9 mouse cellular contexts compared by ENCODE assay signal in genomic region chr11:18957097-18957804, GRCm38 (mm10).
DNase-seq lines count a peak whose midpoint lies in the region; ATAC-seq lines count a peak whose summit lies in the region.
"Had no signal": no experiment of that assay in that cellular context is flagged by ENCODE, and none has a peak within 500 bp of the region (broad histone marks: within the 10 kb centered on the region; RNA-seq: fewer than 3 reads in every experiment).

No protein-coding gene starts in this region.

- ATAC-seq in kidney, embryonic 15.5 days (replicated peaks; ENCODE audit: low FRiP score), result no peak
- 0 out of 2 replicates have a peak, but pooled peaks have one; percentile 24 for ATAC-seq in common myeloid progenitor, adult 5-6 weeks (replicated peaks; ENCODE audit: low read depth, poor library complexity, severe bottlenecking)
- ATAC-seq in hindbrain, embryonic 16.5 days, result no peak
- ATAC-seq in midbrain, embryonic 15.5 days (replicated peaks), result no peak

- no peak overlapping the region for H3K9ac ChIP-seq in kidney, embryonic 15.5 days
- no peak overlapping the region for H3K9ac ChIP-seq in hindbrain, embryonic 16.5 days (ENCODE audit: low read depth, low read length)
- H3K9ac ChIP-seq in midbrain, embryonic 15.5 days, result no peak overlapping the region

- peak overlapping the region; percentile 23; the same call in 1 of the 2 replicates for H3K4me2 ChIP-seq in kidney, embryonic 15.5 days
- H3K4me2 ChIP-seq in hindbrain, embryonic 16.5 days (ENCODE audit: low read length), result peak overlapping the region; percentile 34
- H3K4me2 ChIP-seq in midbrain, embryonic 15.5 days, result peak overlapping the region; percentile 41

- H3K4me3 ChIP-seq in kidney, embryonic 15.5 days (replicated peaks), result no peak overlapping the region
- 0 out of 2 replicates have a peak overlapping the region, but pooled peaks have one; percentile 9 for H3K4me3 ChIP-seq in hindbrain, embryonic 16.5 days (ENCODE audit: low read length)
- H3K4me3 ChIP-seq in midbrain, embryonic 15.5 days, result peak overlapping the region; percentile 23
- H3K4me3 ChIP-seq: myocyte had no signal

- peaks cover 36% of the 10 kb centered on the region for H3K4me1 ChIP-seq in kidney, embryonic 15.5 days
- peaks cover 18% of the 10 kb centered on the region for H3K4me1 ChIP-seq in hindbrain, embryonic 16.5 days (ENCODE audit: control insufficient read depth, insufficient read depth, low read depth, low read length)
- H3K4me1 ChIP-seq in midbrain, embryonic 15.5 days, result peaks cover 11% of the 10 kb centered on the region

- DNase-seq in kidney, adult 18-20 months, result no peak
- DNase-seq in thymus, postnatal 25 days, result no peak
- DNase-seq in right cerebral cortex, adult 2 months (ENCODE audit: low spot score in 2 of 2), result no peak
- DNase-seq in spleen, postnatal 10 days (ENCODE audit: low spot score in 2 of 2), result no peak

- H3K27me3 ChIP-seq in kidney, embryonic 15.5 days, result no peaks in the 10 kb centered on the region
- no peaks in the 10 kb centered on the region for H3K27me3 ChIP-seq in hindbrain, embryonic 16.5 days (replicated peaks; ENCODE audit: control insufficient read depth, insufficient read depth, low read length)
- H3K27me3 ChIP-seq in midbrain, embryonic 15.5 days (replicated peaks), result no peaks in the 10 kb centered on the region

- H3K27ac ChIP-seq in kidney, embryonic 15.5 days, result 0 out of 2 replicates have a peak overlapping the region, but pooled peaks have one; percentile 33
- no peak overlapping the region for H3K27ac ChIP-seq in hindbrain, embryonic 16.5 days (ENCODE audit: low read depth, low read length)
- H3K27ac ChIP-seq in midbrain, embryonic 15.5 days, result 0 out of 2 replicates have a peak overlapping the region, but pooled peaks have one; percentile 39

- 0 out of 2 replicates have a peak, but pooled peaks cover 10% of the 10 kb centered on the region for H3K36me3 ChIP-seq in kidney, embryonic 15.5 days
- no peaks in the 10 kb centered on the region for H3K36me3 ChIP-seq in hindbrain, embryonic 16.5 days (ENCODE audit: control insufficient read depth, insufficient read depth, low read length)
- no peaks in the 10 kb centered on the region for H3K36me3 ChIP-seq in midbrain, embryonic 15.5 days (replicated peaks)

- WGBS in kidney, embryonic 15.5 days, result 46% methylated on average over 12 of the region's 12 CpGs
- 56% methylated on average over 11 of the region's 12 CpGs for WGBS in hindbrain, embryonic 16.5 days
- WGBS in midbrain, embryonic 15.5 days, result 43% methylated on average over 12 of the region's 12 CpGs

- H3K9me3 ChIP-seq in kidney, embryonic 15.5 days (replicated peaks), result no peaks in the 10 kb centered on the region
- H3K9me3 ChIP-seq in hindbrain, embryonic 16.5 days (ENCODE audit: control insufficient read depth, low read length), result no peaks in the 10 kb centered on the region
- no peaks in the 10 kb centered on the region for H3K9me3 ChIP-seq in midbrain, embryonic 15.5 days
